Mouse (Mus musculus) intestine, postnatal 0 days (tissue): ENCODE results near the gene Qsox2. TPM values are rescaled to one million over a fixed set of nuclear protein-coding genes. Genes with fewer than 3 reads are reported as not detected.

ENCODE experiments used
- ATAC-seq: fragments of 200-750 bp; cut with Nextera tagmentation; 2 replicates; pipeline ENCODE4 v1.8.0; 2017; ENCODE audit warnings: mild to moderate bottlenecking, moderate TSS enrichment, moderate library complexity
- H3K27ac ChIP-seq: fragments of 300-500 bp; sonication (generic); 2 replicates; pipeline ENCODE4 v1.5.1; 2014; ENCODE audit warnings: mild to moderate bottlenecking, low read depth, low read length, moderate library complexity
- H3K27me3 ChIP-seq: fragments of 300-500 bp; sonication (generic); replicated peaks from 2 replicates; pipeline ENCODE4 v1.6.1; 2014; ENCODE audit warnings: low read length, mixed read lengths; ENCODE audit not compliant: control insufficient read depth, insufficient read depth
- H3K36me3 ChIP-seq: fragments of 300-500 bp; sonication (generic); 2 replicates; pipeline ENCODE4 v1.6.1; 2014; ENCODE audit warnings: mild to moderate bottlenecking, moderate library complexity; ENCODE audit not compliant: control insufficient read depth, insufficient read depth
- H3K4me1 ChIP-seq: fragments of 300-500 bp; sonication (generic); replicated peaks from 2 replicates; pipeline ENCODE4 v1.6.1; 2014; ENCODE audit warnings: antibody characterized with exemption, low read length, mixed read lengths; ENCODE audit not compliant: control insufficient read depth, insufficient read depth
- H3K4me2 ChIP-seq: fragments of 300-500 bp; sonication (generic); replicated peaks from 2 replicates; pipeline ENCODE4 v1.6.1; 2014; ENCODE audit warnings: low read depth, mild to moderate bottlenecking, moderate library complexity
- H3K4me3 ChIP-seq: fragments of 300-500 bp; sonication (generic); 2 replicates; pipeline ENCODE4 v1.5.1; 2014; ENCODE audit warnings: low read depth, low read length
- H3K9ac ChIP-seq: fragments of 300-500 bp; sonication (generic); 2 replicates; pipeline ENCODE4 v1.6.1; 2014; ENCODE audit warnings: mild to moderate bottlenecking, low read depth, low read length
- H3K9me3 ChIP-seq: fragments of 300-500 bp; sonication (generic); 2 replicates; pipeline ENCODE4 v1.6.1; 2016; ENCODE audit warnings: mixed run types; ENCODE audit not compliant: control insufficient read depth
- CTCF ChIP-seq: sonication (generic); IDR thresholded peaks from 2 replicates; pipeline ENCODE4 v1.5.1; 2016; ENCODE audit warnings: low read depth, mild to moderate bottlenecking, control low read depth, antibody characterized with exemption, moderate library complexity
- WGBS: fragments of 180-500 bp; shearing (Covaris S2); extraction: QIAGEN DNeasy Blood & Tissue Kit; methylation state at CpG from one replicate; pipeline ENCODE4 v1.1.7; 2014; 5-methylcytosine and 5-hydroxymethylcytosine counted together
- polyA plus RNA-seq: library from polyadenylated mRNA; unstranded; fragments of >200 nt; fragmentation: Nextera tagmentation; extraction: Ambion mirVana; gene quantifications from 2 replicates; pipeline ENCODE4 v1.2.1, GENCODE M21; 2015

The Qsox2 gene
- polyA plus RNA-seq, 1 experiment from 2014 or later = 7.5 TPM

DNA sequence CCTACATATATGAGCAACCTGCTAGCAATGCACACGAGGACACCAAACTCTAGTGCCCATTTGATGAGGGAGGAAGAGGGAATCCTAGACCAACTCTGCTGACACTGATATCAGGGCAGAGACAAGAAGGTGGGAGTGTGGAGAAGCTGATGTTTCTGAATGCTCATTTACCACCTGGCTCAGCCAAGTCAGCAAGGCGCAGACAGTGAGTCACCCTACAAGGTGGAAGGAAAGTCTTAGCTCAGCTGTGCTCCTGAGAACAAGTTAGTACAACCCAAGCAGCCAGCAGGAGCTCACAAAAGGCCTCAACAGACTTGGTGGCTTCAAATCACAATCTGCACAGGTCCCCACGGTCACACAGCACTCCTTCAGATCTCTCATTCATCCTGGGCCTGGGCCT lies 6.0 kb downstream of the Qsox2 start:
- peaks cover 7% of the 10 kb centered on the region; the same call in 1 of the 2 replicates for H3K36me3 ChIP-seq
- H3K4me1 ChIP-seq = peaks cover 9% of the 10 kb centered on the region; the same call in 1 of the 2 replicates
- H3K4me3 ChIP-seq = no peak overlapping the region
- no peak overlapping the region for H3K9ac ChIP-seq
- H3K27me3 ChIP-seq = no peaks in the 10 kb centered on the region
- no peak overlapping the region for H3K4me2 ChIP-seq
- no peak overlapping the region for H3K27ac ChIP-seq
- ATAC-seq = no peak
- H3K9me3 ChIP-seq = no peaks in the 10 kb centered on the region
- 82% methylated on average over 3 of the region's 3 CpGs for WGBS
- TF ChIP-seq CTCF = no peak

DNA sequence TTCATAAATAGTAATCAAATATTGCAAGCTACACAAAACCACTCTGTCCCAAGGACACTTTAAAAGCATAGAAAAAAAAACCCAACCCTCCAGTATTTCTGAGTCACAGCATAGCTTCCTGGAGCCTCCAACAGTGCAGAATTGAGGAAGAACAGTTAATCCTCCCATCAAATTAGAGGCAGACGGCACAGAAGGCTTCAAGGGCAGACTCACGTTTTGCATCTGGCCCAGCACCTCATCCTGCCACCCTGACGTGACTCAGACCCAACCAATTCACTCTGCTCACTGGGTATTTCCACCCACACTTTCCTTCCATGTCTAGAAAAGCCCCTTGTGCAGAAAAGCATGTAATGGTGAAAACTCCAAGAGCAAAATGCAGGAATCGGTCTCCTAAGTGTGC lies 7.1 kb downstream of the Qsox2 start:
- H3K27me3 ChIP-seq = no peaks in the 10 kb centered on the region
- H3K4me3 ChIP-seq = no peak overlapping the region
- no peak overlapping the region for H3K27ac ChIP-seq
- no peak overlapping the region for H3K9ac ChIP-seq
- 0 out of 2 replicates have a peak, but pooled peaks cover 7% of the 10 kb centered on the region for H3K4me1 ChIP-seq
- no peak overlapping the region for H3K4me2 ChIP-seq
- ATAC-seq = no peak
- H3K36me3 ChIP-seq = peaks cover 18% of the 10 kb centered on the region; the same call in 1 of the 2 replicates
- TF ChIP-seq CTCF = no peak
- no peaks in the 10 kb centered on the region for H3K9me3 ChIP-seq
- 55% methylated on average over 4 of the region's 4 CpGs for WGBS

DNA sequence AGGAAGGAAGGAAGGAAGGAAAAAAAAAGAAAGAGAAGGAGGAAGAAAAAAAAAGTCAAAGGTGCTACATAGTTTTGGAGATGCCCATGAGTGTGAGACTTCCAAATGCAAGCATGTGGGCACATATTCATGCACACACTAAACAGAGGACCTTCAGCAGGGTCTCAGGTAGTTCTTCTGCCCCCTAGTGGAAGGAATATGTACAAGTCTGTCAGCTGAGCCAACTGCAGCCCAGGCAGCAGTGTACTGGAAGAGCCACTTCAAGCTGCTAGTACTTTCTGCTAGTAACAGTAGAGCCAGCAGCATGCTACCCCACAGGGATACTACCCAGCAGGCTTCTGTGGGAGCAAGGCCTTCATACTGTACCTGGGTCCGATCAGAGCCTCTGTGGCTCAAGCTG lies 9.5 kb downstream of the Qsox2 start:
- Histone ChIP-seq H3K4me1 (no peaks in the 10 kb centered on the region), H3K27me3 (no peaks in the 10 kb centered on the region), H3K36me3 (peaks cover 42% of the 10 kb centered on the region), H3K4me3 (no peak overlapping the region), H3K4me2 (no peak overlapping the region), H3K27ac (no peak overlapping the region), H3K9ac (no peak overlapping the region), H3K9me3 (no peaks in the 10 kb centered on the region)
- peak; percentile 87 for TF ChIP-seq CTCF
- ATAC-seq = peak; percentile 39
- WGBS = 72% methylated on average over 1 of the region's 1 CpGs

DNA sequence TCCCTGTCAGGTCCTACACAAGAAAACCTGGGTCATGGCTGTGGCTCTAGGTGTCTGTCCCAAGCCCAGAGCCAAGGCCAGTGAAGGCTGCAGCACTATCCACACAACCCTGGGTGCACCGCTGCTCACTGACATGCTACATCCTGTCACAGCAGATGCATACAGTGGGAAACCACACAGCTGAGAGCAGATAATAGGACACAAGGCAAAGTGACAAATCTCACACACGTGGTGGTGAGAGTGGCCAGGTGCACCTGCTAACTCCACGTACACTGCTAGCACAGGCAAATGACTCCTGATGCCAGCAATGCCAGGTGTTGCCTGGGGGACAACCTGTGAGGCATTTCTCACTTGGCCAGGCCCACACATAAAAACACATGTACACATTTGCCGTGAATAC lies 12.1 kb downstream of the Qsox2 start:
- 93% methylated on average over 4 of the region's 4 CpGs for WGBS
- Histone ChIP-seq H3K36me3 (peaks cover 65% of the 10 kb centered on the region), H3K4me2 (no peak overlapping the region), H3K4me3 (no peak overlapping the region), H3K9me3 (no peaks in the 10 kb centered on the region), H3K9ac (no peak overlapping the region), H3K27ac (no peak overlapping the region), H3K27me3 (no peaks in the 10 kb centered on the region), H3K4me1 (no peaks in the 10 kb centered on the region)
- no peak for TF ChIP-seq CTCF
- no peak for ATAC-seq

DNA sequence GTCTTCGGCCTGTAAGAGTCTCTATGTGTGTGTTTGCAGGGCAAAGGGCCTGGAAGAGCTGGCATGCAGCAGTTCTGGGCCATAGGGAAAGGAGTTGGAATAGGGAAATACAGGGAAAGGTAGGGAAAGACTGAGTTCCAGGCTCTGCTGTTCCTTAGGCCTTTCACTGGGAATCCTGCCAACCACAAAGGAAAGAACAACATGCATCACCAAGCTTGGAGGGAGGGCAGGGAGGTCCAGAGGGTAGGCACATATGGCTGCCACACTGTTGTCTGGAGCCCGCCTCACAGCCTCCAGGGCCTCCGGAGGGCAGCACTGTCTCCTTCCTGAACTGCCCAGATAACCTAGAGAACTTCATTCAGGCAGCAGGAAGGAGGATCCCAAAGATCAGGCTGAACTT lies 13.4 kb downstream of the Qsox2 start:
- TF ChIP-seq CTCF = peak; percentile 26
- 87% methylated on average over 3 of the region's 3 CpGs for WGBS
- ATAC-seq = no peak

DNA sequence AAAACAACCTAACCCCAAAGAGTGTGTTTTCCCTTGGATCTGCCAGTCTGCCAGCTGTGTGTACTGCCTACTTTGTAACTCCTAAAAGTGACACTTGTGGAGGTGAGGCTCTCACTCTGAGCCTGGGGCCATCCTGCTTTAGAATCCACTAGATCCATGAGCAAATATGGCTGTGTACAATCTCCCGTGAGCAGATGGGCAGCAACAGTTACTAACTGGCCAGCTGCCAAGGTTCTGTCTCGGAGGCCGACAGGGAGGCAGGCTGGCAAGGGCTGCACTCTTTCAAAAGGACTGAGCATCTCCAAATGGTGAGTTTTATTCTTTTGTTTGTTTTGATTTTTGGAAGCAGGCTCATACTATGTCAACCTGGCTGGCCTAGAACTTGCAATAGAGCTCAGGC lies 22.8 kb downstream of the Qsox2 start:
- no peak for ATAC-seq
- no peak overlapping the region for H3K4me3 ChIP-seq
- no peak overlapping the region for H3K4me2 ChIP-seq
- H3K36me3 ChIP-seq = peaks cover 79% of the 10 kb centered on the region
- no peak overlapping the region for H3K9ac ChIP-seq
- no peak overlapping the region for H3K27ac ChIP-seq
- 12% methylated on average over 3 of the region's 3 CpGs for WGBS
- no peaks in the 10 kb centered on the region for H3K4me1 ChIP-seq
- no peaks in the 10 kb centered on the region for H3K27me3 ChIP-seq
- H3K9me3 ChIP-seq = no peaks in the 10 kb centered on the region
- no peak for TF ChIP-seq CTCF

More for the DNA sequence above, 13.4 kb downstream of the Qsox2 start:
- H3K4me2 ChIP-seq = no peak overlapping the region
- no peaks in the 10 kb centered on the region for H3K4me1 ChIP-seq
- no peak overlapping the region for H3K4me3 ChIP-seq
- no peaks in the 10 kb centered on the region for H3K9me3 ChIP-seq
- no peak overlapping the region for H3K27ac ChIP-seq
- H3K9ac ChIP-seq = no peak overlapping the region
- no peaks in the 10 kb centered on the region for H3K27me3 ChIP-seq
- H3K36me3 ChIP-seq = peaks cover 74% of the 10 kb centered on the region

DNA sequence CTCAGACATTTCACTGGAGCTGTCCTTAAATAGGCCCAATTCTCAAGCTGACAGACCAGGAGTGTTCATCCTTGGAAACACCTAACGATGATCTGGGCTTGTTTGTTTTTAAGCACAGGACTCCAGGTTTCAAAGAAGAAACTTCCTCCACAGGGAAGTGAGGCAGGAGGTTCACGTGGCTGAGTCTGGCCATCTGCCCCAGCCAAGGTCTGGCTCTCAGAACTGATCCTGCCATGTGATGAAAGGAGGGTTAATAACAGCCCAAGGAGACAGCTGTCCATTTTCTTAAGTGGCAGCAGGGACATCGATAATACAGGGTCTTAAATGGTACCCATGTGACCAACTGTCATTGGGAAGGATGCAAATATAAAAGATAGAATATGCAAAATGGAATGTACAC lies 27.8 kb downstream of the Qsox2 start:
- TF ChIP-seq CTCF = no peak
- peaks cover 41% of the 10 kb centered on the region for H3K36me3 ChIP-seq
- no peak overlapping the region for H3K4me3 ChIP-seq
- no peak for ATAC-seq
- H3K27me3 ChIP-seq = peaks cover 35% of the 10 kb centered on the region
- H3K9me3 ChIP-seq = no peaks in the 10 kb centered on the region
- H3K9ac ChIP-seq = no peak overlapping the region
- 84% methylated on average over 3 of the region's 3 CpGs for WGBS
- no peak overlapping the region for H3K4me2 ChIP-seq
- H3K4me1 ChIP-seq = no peaks in the 10 kb centered on the region
- H3K27ac ChIP-seq = no peak overlapping the region
